Mouse (Mus musculus) stomach, embryonic 15.5 days (tissue): ENCODE results near the gene Tmem8. TPM values are rescaled to one million over a fixed set of nuclear protein-coding genes. Genes with fewer than 3 reads are reported as not detected.
"Not testable (repeated sequence)": the region's sequence is repeated elsewhere in the genome, so short reads cannot be mapped to it uniquely, and the experiment has no call there.

Source experiments
- ATAC-seq: fragments of 200-750 bp; cut with Nextera tagmentation; 2 replicates; pipeline ENCODE4 v1.8.0; 2017; ENCODE audit warnings: low read depth, moderate number of reproducible peaks, moderate TSS enrichment; ENCODE audit not compliant: insufficient read depth, low FRiP score
- H3K27ac ChIP-seq: fragments of 300-500 bp; sonication (generic); 2 replicates; pipeline ENCODE4 v1.5.1; 2015; ENCODE audit warnings: mild to moderate bottlenecking, inconsistent platforms
- H3K27me3 ChIP-seq: fragments of 300-500 bp; sonication (generic); replicated peaks from 2 replicates; pipeline ENCODE4 v1.6.1; 2015; ENCODE audit warnings: inconsistent platforms
- H3K36me3 ChIP-seq: fragments of 300-500 bp; sonication (generic); 2 replicates; pipeline ENCODE4 v1.6.1; 2015; ENCODE audit warnings: inconsistent platforms
- H3K4me1 ChIP-seq: fragments of 300-500 bp; sonication (generic); 2 replicates; pipeline ENCODE4 v1.6.1; 2015; ENCODE audit warnings: inconsistent platforms
- H3K4me2 ChIP-seq: fragments of 300-500 bp; sonication (generic); 2 replicates; pipeline ENCODE4 v1.6.1; 2015; ENCODE audit warnings: mild to moderate bottlenecking, inconsistent platforms
- H3K4me3 ChIP-seq: fragments of 300-500 bp; sonication (generic); replicated peaks from 2 replicates; pipeline ENCODE4 v1.5.1; 2015; ENCODE audit warnings: inconsistent platforms
- H3K9ac ChIP-seq: fragments of 300-500 bp; sonication (generic); 2 replicates; pipeline ENCODE4 v1.6.1; 2015; ENCODE audit warnings: inconsistent platforms
- H3K9me3 ChIP-seq: fragments of 300-500 bp; sonication (generic); 2 replicates; pipeline ENCODE4 v1.6.1; 2016; ENCODE audit warnings: inconsistent platforms
- WGBS: fragments of 180-500 bp; shearing (Covaris S2); methylation state at CpG from one replicate; pipeline ENCODE4 v1.1.7; 2015; 5-methylcytosine and 5-hydroxymethylcytosine counted together
- polyA plus RNA-seq: library from polyadenylated mRNA; unstranded; fragments of >200 nt; fragmentation: Nextera tagmentation; extraction: Ambion mirVana; gene quantifications from 2 replicates; pipeline ENCODE4 v1.2.1, GENCODE M21; 2015

The Tmem8 gene
- polyA plus RNA-seq, 1 experiment from 2014 or later = 6.6 TPM

DNA sequence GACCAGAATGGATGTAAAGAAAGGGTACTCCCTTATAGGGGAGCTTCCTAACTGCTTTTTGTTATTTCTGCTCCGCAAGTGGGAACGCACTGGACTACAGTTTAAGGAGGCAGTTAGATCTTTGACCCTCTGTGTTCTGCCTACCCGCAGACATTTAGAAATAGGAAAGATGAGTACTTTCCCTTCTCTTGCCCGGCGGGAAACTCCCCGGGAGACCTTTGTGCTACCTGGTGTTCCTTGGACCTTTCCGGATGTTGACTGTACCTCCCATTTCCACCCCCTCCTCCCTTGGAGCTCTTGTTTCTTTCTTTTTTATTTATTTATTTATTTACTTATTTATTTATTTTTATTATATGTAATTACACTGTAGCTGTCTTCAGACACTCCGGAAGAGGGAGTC lies 962 bp downstream of the Tmem8 start:
- Histone ChIP-seq H3K4me2 (peak overlapping the region; percentile 95), H3K4me3 (peak overlapping the region; percentile 57), H3K9me3 (no peaks in the 10 kb centered on the region), H3K27ac (peak overlapping the region; percentile 9; the same call in 1 of the 2 replicates), H3K4me1 (peaks cover 9% of the 10 kb centered on the region), H3K36me3 (no peaks in the 10 kb centered on the region), H3K9ac (no peak overlapping the region), H3K27me3 (peaks cover 55% of the 10 kb centered on the region)
- WGBS = 9% methylated on average over 8 of the region's 8 CpGs
- ATAC-seq = no peak

DNA sequence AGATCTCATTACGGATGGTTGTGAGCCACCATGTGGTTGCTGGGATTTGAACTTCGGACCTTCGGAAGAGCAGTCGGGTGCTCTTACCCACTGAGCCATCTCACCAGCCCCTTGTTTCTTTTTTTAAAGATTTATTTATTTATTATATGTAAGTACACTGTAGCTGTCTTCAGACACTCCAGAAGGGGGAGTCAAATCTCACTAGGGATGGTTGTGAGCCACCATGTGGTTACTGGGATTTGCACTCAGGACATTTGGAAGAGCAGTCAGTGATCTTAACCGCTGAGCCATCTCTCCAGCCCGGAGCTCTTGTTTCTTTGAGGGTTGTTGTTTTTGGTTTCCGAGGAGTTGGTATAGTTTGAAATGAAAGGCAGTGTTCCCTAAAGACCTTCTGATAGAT lies 1.4 kb downstream of the Tmem8 start:
- not testable (repeated sequence) for H3K4me1 ChIP-seq, H3K4me2 ChIP-seq, ATAC-seq, H3K27ac ChIP-seq, H3K9ac ChIP-seq, H3K36me3 ChIP-seq, H3K4me3 ChIP-seq, H3K9me3 ChIP-seq
- WGBS = 63% methylated on average over 7 of the region's 7 CpGs
- H3K27me3 ChIP-seq = peaks cover 55% of the 10 kb centered on the region

DNA sequence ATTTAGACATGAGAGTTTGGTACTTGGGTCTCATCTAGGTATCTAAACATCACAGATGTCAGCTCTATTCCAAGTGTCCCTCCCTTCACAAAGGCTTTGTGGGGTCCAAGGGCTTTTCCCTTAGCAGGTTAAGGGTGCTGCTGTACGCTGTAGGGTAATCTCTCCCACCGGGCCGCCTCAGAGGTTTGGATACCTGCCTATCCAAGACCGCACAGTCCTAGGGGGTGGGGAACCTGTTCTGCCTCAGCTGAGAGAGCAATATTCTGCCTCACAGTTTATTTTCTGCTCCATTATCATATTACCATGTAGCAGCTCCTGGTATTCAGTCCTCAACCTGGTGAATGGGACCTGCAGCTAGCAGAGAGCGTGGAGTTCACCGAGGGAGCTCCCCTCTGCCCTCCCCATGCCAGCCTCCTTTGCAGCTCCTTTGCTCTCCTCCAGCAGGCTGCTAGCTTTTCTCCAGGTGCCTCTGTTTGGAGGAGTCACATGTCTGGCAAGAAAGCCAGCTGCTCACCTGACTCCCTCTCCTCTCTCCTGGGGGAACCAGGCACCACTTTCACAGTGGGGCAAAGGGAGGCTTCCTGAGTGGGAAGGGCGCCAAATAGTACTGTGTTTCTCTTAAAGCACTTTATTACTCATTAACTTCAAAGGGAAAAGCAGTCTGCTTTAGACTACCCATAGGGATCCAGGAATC lies 2.3 kb downstream of the Tmem8 start:
- peaks cover 55% of the 10 kb centered on the region for H3K27me3 ChIP-seq
- ATAC-seq = no peak
- H3K27ac ChIP-seq = 0 out of 2 replicates have a peak overlapping the region, but pooled peaks have one; percentile 40
- H3K9ac ChIP-seq = no peak overlapping the region
- H3K9me3 ChIP-seq = no peaks in the 10 kb centered on the region
- no peak overlapping the region for H3K4me3 ChIP-seq
- 72% methylated on average over 7 of the region's 7 CpGs for WGBS
- no peak overlapping the region for H3K4me2 ChIP-seq
- H3K4me1 ChIP-seq = peaks cover 19% of the 10 kb centered on the region
- no peaks in the 10 kb centered on the region for H3K36me3 ChIP-seq

DNA sequence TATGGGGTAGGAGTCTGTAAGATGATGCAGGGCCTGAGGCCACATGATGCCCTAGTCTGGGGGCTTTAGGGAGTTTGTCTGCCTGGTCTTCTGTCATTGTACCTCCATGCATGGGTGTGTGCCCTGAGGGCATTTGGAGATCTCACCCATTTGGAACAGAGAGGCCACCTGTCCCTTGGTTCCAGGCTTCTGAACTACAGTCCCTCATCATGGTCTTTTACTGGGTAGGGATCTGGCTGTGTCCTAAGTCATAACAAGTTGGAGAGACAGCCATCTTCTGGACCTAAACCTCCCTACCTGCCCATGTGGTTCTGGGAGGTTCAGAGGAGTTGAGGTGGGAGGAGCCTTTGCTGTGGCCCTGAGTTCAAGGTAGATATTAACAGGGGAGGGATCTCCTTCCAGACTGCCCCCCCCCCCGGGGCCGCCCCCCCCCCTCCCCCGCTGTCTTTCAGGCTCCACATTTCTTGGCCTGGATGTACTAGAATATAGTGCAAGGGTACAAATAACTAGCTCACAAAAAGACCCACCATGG lies 2.9 kb downstream of the Tmem8 start:
- WGBS = 40% methylated on average over 3 of the region's 3 CpGs
- Histone ChIP-seq H3K4me3 (no peak overlapping the region), H3K27ac (peak overlapping the region; percentile 40; the same call in 1 of the 2 replicates), H3K4me2 (no peak overlapping the region), H3K9ac (no peak overlapping the region), H3K9me3 (no peaks in the 10 kb centered on the region), H3K4me1 (peaks cover 20% of the 10 kb centered on the region), H3K36me3 (no peaks in the 10 kb centered on the region), H3K27me3 (peaks cover 48% of the 10 kb centered on the region)
- ATAC-seq = no peak

DNA sequence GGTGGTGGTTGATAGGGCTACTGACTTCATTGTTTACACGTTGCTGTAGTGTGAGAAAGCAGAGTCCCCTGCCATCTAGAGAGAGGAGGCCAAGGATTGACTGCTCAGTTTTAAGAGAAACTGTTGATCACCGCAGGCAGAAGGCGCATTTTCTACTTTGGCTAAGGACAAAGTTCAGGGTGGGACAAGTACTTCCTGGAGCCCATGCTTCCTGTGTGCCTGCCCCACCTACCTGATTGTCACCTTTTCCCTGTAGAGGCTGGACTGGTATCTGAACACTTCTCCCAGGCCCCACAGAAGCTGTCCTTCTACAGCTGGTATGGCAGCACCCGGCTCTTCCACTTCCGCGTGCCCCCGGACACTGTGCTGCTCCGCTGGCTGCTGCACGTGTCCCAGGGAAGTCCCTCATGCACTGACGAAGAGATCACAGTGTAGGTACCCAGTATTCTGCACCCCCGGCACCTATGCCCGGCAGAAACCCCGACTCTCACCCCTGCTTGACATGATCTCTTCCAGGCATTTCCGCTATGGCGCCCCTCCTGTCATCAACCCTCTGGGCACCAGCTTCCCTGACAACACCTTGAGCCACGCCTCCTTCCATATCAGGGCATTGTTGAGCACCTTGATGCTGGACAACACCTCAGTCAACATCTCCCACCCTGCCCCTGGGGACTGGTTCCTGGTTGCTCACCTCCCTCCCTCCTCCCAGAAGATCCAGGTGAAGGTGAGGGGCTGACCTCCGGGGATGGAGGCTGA lies 3.6 kb downstream of the Tmem8 start:
- H3K4me2 ChIP-seq = no peak overlapping the region
- H3K27me3 ChIP-seq = peaks cover 42% of the 10 kb centered on the region
- H3K4me3 ChIP-seq = no peak overlapping the region
- H3K9ac ChIP-seq = no peak overlapping the region
- no peaks in the 10 kb centered on the region for H3K9me3 ChIP-seq
- no peaks in the 10 kb centered on the region for H3K36me3 ChIP-seq
- peak overlapping the region; percentile 48; the same call in 1 of the 2 replicates for H3K27ac ChIP-seq
- peaks cover 20% of the 10 kb centered on the region for H3K4me1 ChIP-seq
- no peak for ATAC-seq
- WGBS = 77% methylated on average over 17 of the region's 17 CpGs

DNA sequence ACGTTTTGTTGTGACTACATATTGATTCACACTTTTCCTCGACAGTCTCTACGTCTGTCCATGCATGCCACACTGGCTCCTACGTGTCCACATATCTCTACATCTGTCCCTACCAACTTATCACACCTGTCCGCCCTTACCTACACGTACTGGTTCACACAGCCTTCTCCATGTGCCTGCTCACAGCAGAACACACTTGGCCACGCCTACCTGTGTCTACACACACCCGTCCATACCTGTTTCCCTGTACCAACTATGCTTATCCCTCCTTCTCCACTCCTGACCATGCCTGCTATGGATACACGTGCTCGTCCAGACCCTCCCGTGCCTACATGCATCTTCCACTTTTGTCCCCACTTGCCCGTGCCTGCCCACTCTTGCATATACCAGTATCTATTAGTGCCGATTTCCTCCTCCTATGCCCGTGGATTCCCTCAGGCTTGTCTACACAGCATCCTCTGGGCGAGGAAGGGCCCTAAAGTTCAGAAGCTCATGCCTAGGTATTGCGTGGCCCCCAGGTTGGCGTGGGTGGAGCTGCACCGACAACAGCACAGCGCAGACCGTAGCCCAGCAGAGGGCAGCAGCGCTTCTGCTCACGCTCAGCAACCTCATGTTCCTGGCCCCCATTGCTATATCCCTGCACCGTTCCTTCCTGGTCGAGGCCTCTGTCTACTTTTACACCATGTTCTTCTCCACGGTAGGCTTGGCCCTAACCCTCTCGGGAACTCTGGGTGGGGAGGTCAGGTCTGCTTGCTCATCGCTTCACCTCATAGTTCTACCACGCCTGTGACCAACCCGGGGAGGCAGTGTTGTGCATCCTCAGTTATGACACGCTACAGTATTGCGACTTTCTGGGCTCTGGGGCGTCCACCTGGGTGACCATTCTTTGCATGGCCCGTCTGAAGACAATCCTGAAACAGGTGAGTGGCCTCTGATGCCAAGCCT lies 6.9 kb downstream of the Tmem8 start:
- Histone ChIP-seq H3K4me1 (peaks cover 20% of the 10 kb centered on the region), H3K27ac (no peak overlapping the region), H3K9me3 (no peaks in the 10 kb centered on the region), H3K4me3 (no peak overlapping the region), H3K4me2 (peak overlapping the region; percentile 6; the same call in 1 of the 2 replicates), H3K36me3 (no peaks in the 10 kb centered on the region), H3K27me3 (peaks cover 18% of the 10 kb centered on the region), H3K9ac (no peak overlapping the region)
- WGBS = 42% methylated on average over 33 of the region's 33 CpGs
- peak; percentile 42 for ATAC-seq

DNA sequence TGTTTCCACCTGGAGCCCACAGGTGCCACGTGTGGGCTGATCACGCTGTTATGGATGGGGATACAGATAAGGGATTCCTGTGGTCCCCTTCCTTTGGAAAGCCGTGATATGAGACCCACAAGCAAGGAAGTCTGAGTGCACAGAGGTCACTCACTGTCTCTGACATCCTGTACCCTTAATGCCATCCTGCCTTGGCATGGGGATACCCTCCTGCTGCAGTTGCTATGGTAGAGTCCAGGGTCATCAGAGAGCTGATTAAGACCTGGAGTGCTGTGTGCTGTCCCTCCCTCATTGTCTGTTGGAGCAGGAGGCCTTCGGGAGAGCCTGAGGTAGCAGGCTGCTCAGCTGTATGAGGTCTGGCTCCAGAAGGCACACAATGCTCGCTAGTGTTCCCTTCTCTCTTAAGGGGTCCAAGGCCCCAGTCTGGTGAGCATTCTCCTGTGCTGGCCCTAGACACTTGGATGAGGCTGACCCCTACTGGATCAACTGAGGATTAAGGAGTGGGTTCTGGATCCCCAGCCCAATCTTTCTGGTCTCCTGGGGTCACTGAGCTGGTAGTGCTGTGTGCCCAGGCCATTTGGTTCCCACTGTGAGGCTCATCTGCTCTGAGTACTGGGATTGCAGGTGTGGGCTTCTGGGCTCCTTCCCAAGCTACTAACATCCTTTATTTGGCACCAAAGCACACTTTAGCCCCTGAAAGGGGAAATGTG lies 9.5 kb downstream of the Tmem8 start:
- Histone ChIP-seq H3K9ac (no peak overlapping the region), H3K4me1 (peaks cover 23% of the 10 kb centered on the region), H3K9me3 (no peaks in the 10 kb centered on the region), H3K27me3 (no peaks in the 10 kb centered on the region), H3K36me3 (peaks cover 20% of the 10 kb centered on the region), H3K4me2 (no peak overlapping the region), H3K4me3 (no peak overlapping the region), H3K27ac (no peak overlapping the region)
- no peak for ATAC-seq
- 48% methylated on average over 5 of the region's 5 CpGs for WGBS

DNA sequence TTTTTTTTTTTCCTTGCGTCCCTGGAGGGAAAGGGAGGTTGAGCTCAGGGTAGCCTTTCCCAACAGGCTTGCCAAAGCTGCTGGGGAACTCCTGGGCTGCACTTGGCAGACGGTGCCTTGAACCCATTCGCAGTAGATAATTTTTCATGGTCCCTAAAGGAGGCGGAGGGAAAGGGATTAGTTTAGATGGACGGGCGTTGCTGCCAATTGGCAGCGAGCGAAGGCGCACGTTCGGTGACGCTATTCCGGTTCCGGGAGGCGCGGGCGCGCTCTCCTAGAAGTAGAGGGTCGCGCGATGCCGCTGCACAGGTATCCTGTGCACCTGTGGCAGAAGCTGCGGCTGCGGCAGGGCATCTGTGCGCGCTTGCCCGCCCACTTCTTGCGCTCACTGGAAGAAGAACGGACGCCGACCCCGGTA lies 10.2 kb downstream of the Tmem8 start, which contains the start of gene Mrpl28:
Gene Mrpl28, plus strand, starts transcription at position 234 of the 418 bp plus-strand sequence.
- no peaks in the 10 kb centered on the region for H3K27me3 ChIP-seq
- peak within 1 kb of the TSS; percentile 51; the same call in 1 of the 2 replicates for H3K27ac ChIP-seq
- WGBS = under 1% methylated on average over 32 of the region's 32 CpGs
- H3K4me2 ChIP-seq = peak within 1 kb of the TSS; percentile 70
- peak within 1 kb of the TSS; percentile 70 for H3K9ac ChIP-seq
- H3K9me3 ChIP-seq = no peaks in the 10 kb centered on the region
- H3K4me1 ChIP-seq = peaks cover 23% of the 10 kb centered on the region
- H3K4me3 ChIP-seq = peak within 1 kb of the TSS; percentile 86
- peak; percentile 86 for ATAC-seq
- H3K36me3 ChIP-seq = peaks cover 26% of the 10 kb centered on the region

DNA sequence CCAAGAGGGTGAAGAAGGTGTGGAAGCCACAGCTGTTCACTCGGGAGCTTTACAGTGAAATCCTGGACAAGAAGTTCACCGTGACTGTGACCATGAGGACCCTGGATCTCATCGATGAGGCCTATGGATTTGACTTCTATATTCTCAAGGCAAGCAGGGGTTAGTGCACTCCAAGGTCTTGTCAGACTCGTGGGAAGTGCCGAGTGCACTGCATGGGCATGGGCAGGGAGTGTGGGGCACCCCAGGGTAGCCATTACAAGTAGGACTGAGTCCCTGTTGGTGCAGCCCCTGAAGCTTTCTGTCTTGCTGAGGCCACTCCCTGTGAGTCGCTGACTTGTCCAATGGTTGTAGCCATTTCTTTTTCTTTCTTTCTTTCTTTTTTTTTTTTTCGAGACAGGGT lies 11.5 kb downstream of the Tmem8 start:
- no peaks in the 10 kb centered on the region for H3K9me3 ChIP-seq
- peak overlapping the region; percentile 70 for H3K4me2 ChIP-seq
- ATAC-seq = no peak
- 79% methylated on average over 7 of the region's 7 CpGs for WGBS
- H3K27me3 ChIP-seq = no peaks in the 10 kb centered on the region
- H3K36me3 ChIP-seq = peaks cover 34% of the 10 kb centered on the region
- peak overlapping the region; percentile 70; the same call in 1 of the 2 replicates for H3K9ac ChIP-seq
- H3K27ac ChIP-seq = no peak overlapping the region
- peak overlapping the region; percentile 86 for H3K4me3 ChIP-seq
- H3K4me1 ChIP-seq = peaks cover 21% of the 10 kb centered on the region

DNA sequence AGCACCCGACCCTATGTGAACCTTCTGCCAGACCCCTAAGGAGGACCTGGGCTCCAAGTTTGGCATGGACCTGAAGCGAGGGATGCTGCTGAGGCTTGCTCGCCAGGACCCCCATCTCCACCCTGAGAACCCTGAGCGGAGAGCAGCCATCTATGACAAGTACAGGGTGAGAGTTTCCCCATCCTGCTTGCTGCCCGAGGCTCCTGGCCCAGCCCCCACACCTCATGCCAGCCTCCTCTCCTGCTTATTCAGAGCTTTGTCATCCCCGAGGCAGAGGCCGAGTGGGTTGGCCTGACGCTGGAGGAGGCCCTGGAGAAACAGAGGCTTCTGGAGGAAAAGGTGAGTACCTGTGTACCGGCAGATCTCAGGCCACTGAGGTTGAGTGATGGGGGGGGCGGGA lies 12.1 kb downstream of the Tmem8 start:
- no peak overlapping the region for H3K4me3 ChIP-seq
- 90% methylated on average over 10 of the region's 10 CpGs for WGBS
- no peak overlapping the region for H3K4me2 ChIP-seq
- H3K36me3 ChIP-seq = peaks cover 34% of the 10 kb centered on the region
- no peak overlapping the region for H3K27ac ChIP-seq
- no peaks in the 10 kb centered on the region for H3K27me3 ChIP-seq
- ATAC-seq = no peak
- H3K9ac ChIP-seq = no peak overlapping the region
- peaks cover 15% of the 10 kb centered on the region for H3K4me1 ChIP-seq
- no peaks in the 10 kb centered on the region for H3K9me3 ChIP-seq
